Mouse (Mus musculus) heart, embryonic 16.5 days (tissue): Measurements from ENCODE around the gene Atp6v1e1. TPM values are rescaled to one million over a fixed set of nuclear protein-coding genes. Genes with fewer than 3 reads are reported as not detected.

Experiments
- ATAC-seq: fragments of 200-750 bp; cut with Nextera tagmentation; replicated peaks from 2 replicates; pipeline ENCODE4 v1.8.0; 2017; ENCODE audit warnings: moderate number of reproducible peaks; ENCODE audit not compliant: insufficient read depth, low FRiP score; ENCODE audit errors: extremely low read depth
- H3K27ac ChIP-seq: fragments of 300-500 bp; sonication (generic); 2 replicates; pipeline ENCODE4 v1.5.1; 2014; ENCODE audit warnings: mild to moderate bottlenecking, low read length, control low read depth, moderate library complexity
- H3K27me3 ChIP-seq: fragments of 300-500 bp; sonication (generic); 2 replicates; pipeline ENCODE4 v1.6.1; 2014; ENCODE audit warnings: low read length, mixed read lengths; ENCODE audit not compliant: control insufficient read depth, insufficient read depth
- H3K36me3 ChIP-seq: fragments of 300-500 bp; sonication (generic); 2 replicates; pipeline ENCODE4 v1.6.1; 2014; ENCODE audit not compliant: control insufficient read depth, insufficient read depth
- H3K4me1 ChIP-seq: fragments of 300-500 bp; sonication (generic); 2 replicates; pipeline ENCODE4 v1.6.1; 2014; ENCODE audit warnings: low read length, mixed read lengths; ENCODE audit not compliant: control insufficient read depth, insufficient read depth
- H3K4me2 ChIP-seq: fragments of 300-500 bp; sonication (generic); 2 replicates; pipeline ENCODE4 v1.6.1; 2014; ENCODE audit warnings: low read depth, mild to moderate bottlenecking, control low read depth, low read length
- H3K4me3 ChIP-seq: fragments of 300-500 bp; sonication (generic); 2 replicates; pipeline ENCODE4 v1.5.1; 2014; ENCODE audit warnings: mild to moderate bottlenecking, control low read depth, low read length
- H3K9ac ChIP-seq: fragments of 300-500 bp; sonication (generic); 2 replicates; pipeline ENCODE4 v1.6.1; 2014; ENCODE audit warnings: low read length, control low read depth
- H3K9me3 ChIP-seq: fragments of 300-500 bp; sonication (generic); replicated peaks from 2 replicates; pipeline ENCODE4 v1.6.1; 2016; ENCODE audit warnings: low read length; ENCODE audit not compliant: control insufficient read depth
- WGBS: fragments of 180-500 bp; shearing (Covaris S2); extraction: QIAGEN DNeasy Blood & Tissue Kit; methylation state at CpG from one replicate; pipeline ENCODE4 v1.1.7; 2014; 5-methylcytosine and 5-hydroxymethylcytosine counted together
- polyA plus RNA-seq: library from polyadenylated mRNA; unstranded; fragments of >200 nt; fragmentation: Nextera tagmentation; extraction: Ambion mirVana; gene quantifications from 2 replicates; pipeline ENCODE4 v1.2.1, GENCODE M21; 2015

The Atp6v1e1 gene
- polyA plus RNA-seq, 1 experiment from 2014 or later = 146 TPM

DNA sequence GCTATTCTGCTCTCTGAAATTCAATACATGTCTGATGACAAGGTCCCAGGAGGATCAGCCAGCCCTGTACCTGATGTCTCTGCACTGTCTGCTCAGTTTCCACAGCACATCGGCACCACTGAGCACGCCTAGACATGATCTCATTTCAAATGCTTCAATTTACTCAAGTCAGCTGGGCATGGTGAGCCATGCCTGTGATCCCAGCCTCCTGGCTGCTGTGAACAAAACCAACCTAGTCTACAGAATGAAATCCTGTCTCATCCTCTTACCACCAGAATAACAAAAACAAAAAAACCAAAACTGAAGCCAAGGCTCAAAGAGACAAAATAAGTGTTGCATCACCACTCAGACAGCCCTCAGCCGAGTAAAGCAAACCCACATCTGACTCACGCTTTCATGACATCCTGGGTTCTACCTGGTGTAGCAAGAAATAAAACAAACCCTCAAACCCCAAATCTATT, 23.0 kb downstream of the Atp6v1e1 start:
- no peaks in the 10 kb centered on the region for H3K9me3 ChIP-seq
- H3K9ac ChIP-seq = no peak overlapping the region
- no peak overlapping the region for H3K27ac ChIP-seq
- H3K4me3 ChIP-seq = no peak overlapping the region
- H3K4me1 ChIP-seq = no peaks in the 10 kb centered on the region
- WGBS = 88% methylated on average over 4 of the region's 4 CpGs
- H3K27me3 ChIP-seq = no peaks in the 10 kb centered on the region
- ATAC-seq = no peak
- H3K36me3 ChIP-seq = peaks cover 59% of the 10 kb centered on the region
- no peak overlapping the region for H3K4me2 ChIP-seq

DNA sequence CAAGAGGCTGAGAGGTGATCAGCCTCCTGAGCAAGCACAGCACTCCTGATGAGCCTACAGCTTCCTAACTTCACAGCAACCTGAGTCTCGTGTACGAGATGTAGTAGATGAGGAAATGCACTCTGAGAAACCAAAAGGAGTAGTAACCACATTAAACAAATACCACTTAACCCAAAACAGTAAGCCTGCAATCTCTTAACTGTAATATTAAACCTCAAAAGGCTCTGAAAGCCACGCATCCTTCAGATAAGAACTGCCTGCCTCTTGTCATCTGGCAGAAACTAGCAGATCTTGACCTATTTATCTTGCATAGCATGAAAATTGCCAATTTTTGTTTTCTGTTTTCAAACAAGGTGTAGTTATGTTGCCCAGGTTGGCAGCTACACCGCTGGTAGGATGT, 23.7 kb downstream of the Atp6v1e1 start:
- H3K27ac ChIP-seq = no peak overlapping the region
- H3K4me3 ChIP-seq = no peak overlapping the region
- peaks cover 60% of the 10 kb centered on the region for H3K36me3 ChIP-seq
- H3K27me3 ChIP-seq = no peaks in the 10 kb centered on the region
- no peak overlapping the region for H3K4me2 ChIP-seq
- no peaks in the 10 kb centered on the region for H3K9me3 ChIP-seq
- H3K4me1 ChIP-seq = no peaks in the 10 kb centered on the region
- no peak for ATAC-seq
- 82% methylated on average over 4 of the region's 4 CpGs for WGBS
- H3K9ac ChIP-seq = no peak overlapping the region

DNA sequence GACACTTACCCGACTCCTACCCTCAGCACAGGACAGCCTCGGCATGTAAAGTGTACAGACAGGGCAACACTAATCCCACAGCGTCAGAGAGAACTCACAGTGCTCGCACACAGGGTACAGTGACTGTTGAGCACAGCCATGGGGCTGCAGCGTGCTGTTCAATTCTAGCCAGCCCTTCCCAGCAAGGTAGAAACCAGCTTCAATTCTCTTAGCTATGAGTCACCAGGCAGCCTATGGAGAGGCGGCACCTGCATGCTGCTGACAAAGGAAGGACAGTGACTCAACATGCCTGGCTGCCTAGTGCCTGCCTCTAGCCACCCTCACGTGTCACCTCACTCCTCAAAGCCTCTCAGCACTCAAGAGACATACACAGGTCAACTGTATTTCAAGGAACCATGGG, 24.6 kb downstream of the Atp6v1e1 start:
- Histone ChIP-seq H3K4me3 (no peak overlapping the region), H3K27me3 (no peaks in the 10 kb centered on the region), H3K4me1 (no peaks in the 10 kb centered on the region), H3K4me2 (no peak overlapping the region), H3K9me3 (no peaks in the 10 kb centered on the region), H3K9ac (no peak overlapping the region), H3K36me3 (peaks cover 61% of the 10 kb centered on the region), H3K27ac (no peak overlapping the region)
- ATAC-seq = no peak
- WGBS = 76% methylated on average over 7 of the region's 7 CpGs

DNA sequence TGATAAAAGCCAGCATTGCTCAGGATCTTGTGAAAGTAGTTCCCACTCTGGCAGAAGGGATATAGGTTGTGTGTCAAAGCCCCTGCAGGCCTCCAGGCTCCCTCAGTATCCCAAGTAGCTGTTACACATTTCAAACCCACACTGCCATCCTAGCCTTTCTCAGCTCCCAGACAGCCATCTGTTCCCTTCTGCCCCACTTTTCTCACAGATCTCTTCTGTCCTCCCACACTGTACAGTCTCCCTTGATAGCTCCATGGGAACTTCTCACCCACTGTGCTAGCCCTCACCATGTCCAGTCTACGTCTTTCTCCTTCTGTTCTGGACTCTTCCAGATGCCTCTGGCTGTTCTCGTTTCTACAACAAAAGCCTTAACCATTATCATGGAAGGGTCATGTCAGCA, 26.5 kb downstream of the Atp6v1e1 start:
- Histone ChIP-seq H3K9me3 (no peaks in the 10 kb centered on the region), H3K27me3 (no peaks in the 10 kb centered on the region), H3K9ac (no peak overlapping the region), H3K4me1 (no peaks in the 10 kb centered on the region), H3K27ac (no peak overlapping the region), H3K36me3 (peaks cover 51% of the 10 kb centered on the region), H3K4me3 (no peak overlapping the region), H3K4me2 (no peak overlapping the region)
- ATAC-seq = no peak
- WGBS = 80% methylated on average over 2 of the region's 2 CpGs

DNA sequence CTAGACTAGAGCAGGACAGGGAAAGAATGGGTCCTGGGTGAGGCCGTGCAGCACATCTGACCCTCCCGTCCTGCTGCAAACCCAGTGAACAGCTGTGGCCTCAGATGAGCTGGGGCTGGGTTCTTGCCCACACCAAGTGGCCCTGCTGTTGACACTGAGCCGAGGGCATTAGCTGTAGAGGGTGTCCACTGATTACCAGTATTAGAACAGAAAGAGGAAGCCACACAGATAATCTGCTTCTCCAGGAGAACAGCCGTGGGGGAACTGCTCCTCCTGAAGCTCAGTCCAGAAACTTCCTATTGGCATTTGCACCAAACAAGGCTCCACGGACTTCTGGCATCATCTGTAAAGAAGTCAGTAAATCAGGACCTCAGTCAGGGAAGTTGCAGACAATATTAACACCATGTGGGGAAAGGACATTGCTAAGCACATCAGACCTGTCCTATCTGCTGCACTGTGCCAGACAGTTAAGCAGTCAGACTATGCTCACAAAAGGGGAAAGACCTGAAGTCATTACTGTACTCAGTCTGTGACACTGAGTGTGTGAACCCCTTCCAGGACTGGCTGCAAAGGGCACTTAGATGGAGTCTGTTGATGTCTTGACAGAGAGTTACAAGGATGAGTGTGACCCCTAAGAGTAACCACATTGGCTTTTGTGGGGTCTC, 27.0 kb downstream of the Atp6v1e1 start:
- no peak overlapping the region for H3K9ac ChIP-seq
- ATAC-seq = no peak
- WGBS = 71% methylated on average over 5 of the region's 5 CpGs

DNA sequence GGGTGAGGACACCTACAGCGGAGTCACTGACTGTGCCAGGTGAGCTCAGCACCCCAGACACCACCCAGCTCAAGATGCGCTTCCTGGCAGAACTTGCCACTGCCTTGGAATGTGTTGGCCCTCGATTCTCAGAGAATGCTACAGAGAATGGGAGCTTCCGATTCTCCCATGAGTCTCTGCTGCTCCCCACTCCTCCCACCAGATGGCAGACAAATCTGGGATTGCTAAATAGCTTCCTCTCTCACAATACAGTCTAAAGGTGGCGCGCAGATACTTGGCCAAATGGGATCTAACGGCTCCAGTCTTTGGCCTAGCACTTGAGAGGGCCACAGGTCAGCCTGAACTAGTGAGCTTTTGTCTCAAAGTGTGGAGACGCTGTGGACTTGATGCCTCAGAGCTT, 29.6 kb downstream of the Atp6v1e1 start:
- H3K9me3 ChIP-seq = no peaks in the 10 kb centered on the region
- H3K36me3 ChIP-seq = peaks cover 47% of the 10 kb centered on the region
- no peak overlapping the region for H3K4me3 ChIP-seq
- no peak overlapping the region for H3K27ac ChIP-seq
- WGBS = 87% methylated on average over 8 of the region's 8 CpGs
- H3K4me2 ChIP-seq = no peak overlapping the region
- no peaks in the 10 kb centered on the region for H3K27me3 ChIP-seq
- no peak overlapping the region for H3K9ac ChIP-seq
- no peak for ATAC-seq
- no peaks in the 10 kb centered on the region for H3K4me1 ChIP-seq

More for the DNA sequence above, 27.0 kb downstream of the Atp6v1e1 start:
- no peak overlapping the region for H3K27ac ChIP-seq
- H3K36me3 ChIP-seq = peaks cover 47% of the 10 kb centered on the region
- H3K27me3 ChIP-seq = no peaks in the 10 kb centered on the region
- H3K9me3 ChIP-seq = no peaks in the 10 kb centered on the region
- no peaks in the 10 kb centered on the region for H3K4me1 ChIP-seq
- no peak overlapping the region for H3K4me2 ChIP-seq
- H3K4me3 ChIP-seq = no peak overlapping the region

DNA sequence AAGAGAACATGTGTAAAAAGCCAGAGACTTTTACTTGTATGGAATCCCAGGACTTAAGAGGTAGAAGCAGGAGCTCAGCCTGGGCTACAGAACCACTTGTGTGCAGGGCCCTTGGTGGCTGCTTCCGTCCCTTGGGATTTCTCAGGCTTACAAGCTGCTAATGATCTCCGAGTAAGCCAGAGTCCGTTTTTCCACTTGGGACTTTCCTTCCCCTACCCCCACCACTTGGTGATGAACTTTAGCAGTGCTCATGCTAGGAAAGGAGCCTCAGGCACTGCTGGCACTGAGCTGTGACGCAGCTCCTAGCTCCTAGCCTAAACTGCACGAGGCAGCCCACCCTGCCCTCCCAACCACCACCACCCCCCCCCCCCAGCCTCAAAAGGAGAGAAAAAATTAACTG, 31.9 kb downstream of the Atp6v1e1 start:
- WGBS = 77% methylated on average over 5 of the region's 5 CpGs
- H3K36me3 ChIP-seq = peaks cover 30% of the 10 kb centered on the region
- H3K4me2 ChIP-seq = no peak overlapping the region
- no peak overlapping the region for H3K9ac ChIP-seq
- H3K27ac ChIP-seq = no peak overlapping the region
- H3K4me1 ChIP-seq = no peaks in the 10 kb centered on the region
- ATAC-seq = no peak
- no peaks in the 10 kb centered on the region for H3K27me3 ChIP-seq
- no peaks in the 10 kb centered on the region for H3K9me3 ChIP-seq
- no peak overlapping the region for H3K4me3 ChIP-seq

DNA sequence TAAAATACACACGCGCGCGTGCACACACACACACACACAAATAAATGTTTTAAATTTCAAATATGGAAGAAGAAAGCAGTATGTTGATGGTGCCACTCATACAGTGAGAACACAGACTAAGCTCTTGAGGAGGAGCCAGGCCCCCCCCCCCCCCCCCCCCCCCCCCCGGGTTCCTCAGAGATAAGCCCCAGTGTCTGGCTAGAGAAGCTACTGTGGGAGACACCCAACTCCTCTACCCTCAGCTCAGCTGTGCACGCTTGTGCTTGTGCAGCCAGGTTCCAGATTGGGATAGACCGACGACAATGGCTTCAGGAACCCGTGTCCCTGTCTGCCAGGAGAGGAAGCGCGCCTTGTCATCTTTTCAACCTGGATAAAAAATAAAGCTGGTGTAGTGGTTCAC, 32.4 kb downstream of the Atp6v1e1 start:
- H3K27ac ChIP-seq = no peak overlapping the region
- no peaks in the 10 kb centered on the region for H3K27me3 ChIP-seq
- H3K9me3 ChIP-seq = no peaks in the 10 kb centered on the region
- no peak overlapping the region for H3K4me2 ChIP-seq
- no peak for ATAC-seq
- 85% methylated on average over 10 of the region's 11 CpGs for WGBS
- peaks cover 26% of the 10 kb centered on the region for H3K36me3 ChIP-seq
- no peaks in the 10 kb centered on the region for H3K4me1 ChIP-seq
- H3K4me3 ChIP-seq = no peak overlapping the region
- H3K9ac ChIP-seq = no peak overlapping the region

DNA sequence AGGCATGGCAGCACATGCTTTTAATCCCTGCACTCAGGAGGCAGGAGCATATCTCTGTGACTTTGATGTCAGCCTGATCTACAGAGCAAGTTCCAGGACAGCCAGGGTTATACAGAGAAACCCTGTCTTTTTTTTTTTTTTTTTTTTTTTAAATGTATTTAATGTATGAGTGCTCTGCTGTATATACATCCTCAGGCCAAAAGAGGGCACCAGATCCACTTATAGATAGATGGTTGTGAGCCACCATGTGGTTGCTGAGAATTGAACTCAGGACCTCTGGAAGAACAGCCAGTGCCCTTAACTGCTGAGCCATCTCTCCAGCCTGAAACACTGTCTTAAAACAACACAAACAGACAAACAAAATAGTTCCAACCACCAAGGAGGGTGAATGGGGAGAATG, 33.7 kb downstream of the Atp6v1e1 start:
- no peaks in the 10 kb centered on the region for H3K9me3 ChIP-seq
- no peak for ATAC-seq
- peaks cover 17% of the 10 kb centered on the region for H3K36me3 ChIP-seq
- no peak overlapping the region for H3K4me2 ChIP-seq
- no peak overlapping the region for H3K4me3 ChIP-seq
- H3K9ac ChIP-seq = no peak overlapping the region
- H3K27me3 ChIP-seq = no peaks in the 10 kb centered on the region
- H3K27ac ChIP-seq = no peak overlapping the region
- H3K4me1 ChIP-seq = no peaks in the 10 kb centered on the region
